Mouse (Mus musculus): ENCODE data around the gene Cyp2c39. TPM values are rescaled to one million over a fixed set of nuclear protein-coding genes. Genes with fewer than 3 reads are reported as not detected.
"Not testable (repeated sequence)": the region's sequence is repeated elsewhere in the genome, so short reads cannot be mapped to it uniquely, and the experiment has no call there.

Cyp2c39 gene
- not detected in 2 replicates for polyA plus RNA-seq (2015; fragmentation: Nextera tagmentation; extraction: Ambion mirVana)

DNA sequence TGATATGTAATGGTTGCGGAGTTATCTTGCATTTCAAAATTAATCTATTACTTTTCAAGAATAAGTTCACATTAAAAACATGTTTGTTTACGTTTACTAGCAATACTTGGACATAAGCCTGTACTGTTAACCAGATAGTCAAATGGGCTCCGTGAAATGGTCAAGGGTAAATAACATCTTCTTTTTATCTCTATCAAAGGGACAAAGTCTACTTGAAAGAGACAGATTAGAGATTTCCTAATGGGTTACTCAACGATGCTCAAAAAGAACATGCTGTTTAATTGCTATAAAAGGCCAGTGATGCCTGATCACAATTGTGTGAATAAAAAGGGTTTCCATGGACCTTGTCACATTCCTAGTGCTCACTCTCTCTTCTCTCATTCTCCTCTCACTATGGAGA, at the start of gene Cyp2c39:
Cyp2c39 (plus strand) TSS at position 329 of the 400 bp plus-strand sequence.
- no peaks in the 10 kb centered on the region for H3K36me3 ChIP-seq
- no peak for ATAC-seq (ENCODE audit: extremely low read depth, insufficient number of reproducible peaks, low FRiP score, low TSS enrichment)
- 68% methylated on average over 4 of the region's 4 CpGs for WGBS
- no peak within 1 kb of the TSS for H3K27ac ChIP-seq (replicated peaks)
- no peaks in the 10 kb centered on the region for H3K4me1 ChIP-seq
- no peak within 1 kb of the TSS for H3K9ac ChIP-seq
- H3K27me3 ChIP-seq (replicated peaks), result no peaks in the 10 kb centered on the region
- H3K9me3 ChIP-seq, result peaks cover 10% of the 10 kb centered on the region; the same call in 1 of the 2 replicates
- no peak within 1 kb of the TSS for H3K4me2 ChIP-seq
- no peak within 1 kb of the TSS for H3K4me3 ChIP-seq

DNA sequence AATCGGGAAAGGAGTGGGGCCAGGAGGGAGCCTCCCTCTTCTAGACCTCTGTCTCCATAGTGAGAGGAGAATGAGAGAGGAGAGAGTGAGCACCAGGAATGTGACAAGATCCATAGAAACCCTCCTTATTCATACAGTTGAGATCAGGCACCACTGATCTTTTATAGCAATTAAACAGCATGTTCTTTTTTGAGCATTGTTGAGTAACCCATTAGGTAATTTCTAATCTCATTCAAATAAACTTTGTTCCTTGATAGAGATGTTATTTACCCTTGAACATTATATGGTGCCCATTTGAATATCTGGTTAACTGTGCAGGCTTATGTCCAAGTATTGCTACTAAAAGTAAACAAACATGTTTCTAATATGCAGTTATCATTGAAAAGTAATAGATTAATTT, 47.7 kb upstream of the Cyp2c39 start, which contains the start of gene Cyp2c38:
Cyp2c38 (minus strand) TSS at position 135 of the 400 bp plus-strand sequence.
- H3K4me2 ChIP-seq, result no peak within 1 kb of the TSS
- no peaks in the 10 kb centered on the region for H3K36me3 ChIP-seq
- ATAC-seq (ENCODE audit: extremely low read depth, insufficient number of reproducible peaks, low FRiP score, low TSS enrichment), result no peak
- no peak within 1 kb of the TSS for H3K27ac ChIP-seq (replicated peaks)
- no peaks in the 10 kb centered on the region for H3K27me3 ChIP-seq (replicated peaks)
- H3K4me3 ChIP-seq, result no peak within 1 kb of the TSS
- H3K9me3 ChIP-seq, result peaks cover 25% of the 10 kb centered on the region
- H3K9ac ChIP-seq, result no peak within 1 kb of the TSS
- WGBS, result 88% methylated on average over 1 of the region's 1 CpGs
- no peaks in the 10 kb centered on the region for H3K4me1 ChIP-seq

- H3K9ac ChIP-seq, result no peak overlapping the region
- no peak overlapping the region for H3K4me3 ChIP-seq
- H3K27me3 ChIP-seq (replicated peaks), result no peaks in the 10 kb centered on the region
- no peaks in the 10 kb centered on the region for H3K4me1 ChIP-seq
- no peaks in the 10 kb centered on the region for H3K36me3 ChIP-seq
- H3K4me2 ChIP-seq, result no peak overlapping the region
- H3K27ac ChIP-seq (replicated peaks), result no peak overlapping the region
- ATAC-seq (ENCODE audit: extremely low read depth, insufficient number of reproducible peaks, low FRiP score, low TSS enrichment), result no peak
- peaks cover 15% of the 10 kb centered on the region; the same call in 1 of the 2 replicates for H3K9me3 ChIP-seq
These were observed 46.7 kb upstream of the Cyp2c39 start for GRCm38 (mm10) chr19:39463923-39464322.

DNA sequence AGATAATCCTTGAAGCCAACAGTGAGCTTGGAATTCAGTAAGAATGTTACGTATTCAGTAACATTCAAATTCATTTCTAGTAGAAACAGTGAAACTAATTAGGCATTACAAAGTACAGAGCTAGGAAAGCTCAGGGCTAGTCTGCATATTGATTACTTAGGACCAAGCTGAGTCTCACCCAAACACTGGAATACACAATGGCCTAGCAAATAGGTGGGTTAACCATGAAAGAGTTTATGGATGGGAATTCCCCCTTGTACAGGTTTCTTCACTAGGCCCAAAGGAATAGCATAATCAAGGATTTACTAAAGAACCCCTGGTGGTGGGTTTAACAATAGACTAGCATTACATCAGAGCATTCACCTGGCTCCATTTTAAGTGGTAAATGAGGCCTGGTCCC, 26.7 kb upstream of the Cyp2c39 start:
- not testable (repeated sequence) for H3K36me3 ChIP-seq

DNA sequence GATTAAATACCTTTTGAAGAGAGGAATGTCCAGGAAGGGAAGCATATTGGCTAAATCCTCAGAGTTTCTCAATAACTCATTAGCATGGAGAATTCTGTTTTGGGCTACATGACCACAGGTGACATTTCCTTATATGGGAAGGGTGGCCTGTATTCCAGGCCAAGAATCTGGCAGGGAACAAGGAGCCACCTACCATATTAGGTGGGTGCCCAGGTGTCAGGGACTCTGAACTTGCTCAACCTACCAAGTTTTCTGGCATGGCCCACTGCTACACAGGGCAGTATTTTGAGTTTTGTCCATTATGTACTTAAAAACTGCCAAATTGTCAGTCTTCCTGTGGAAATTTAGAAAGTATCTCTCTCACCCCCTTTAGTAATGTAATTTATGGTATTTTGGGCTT, 4.3 kb upstream of the Cyp2c39 start:
- Histone ChIP-seq H3K4me2 (no peak overlapping the region), H3K9me3 (peaks cover 5% of the 10 kb centered on the region; the same call in 1 of the 2 replicates), H3K4me1 (no peaks in the 10 kb centered on the region), H3K27ac (replicated peaks) (no peak overlapping the region), H3K9ac (no peak overlapping the region), H3K27me3 (replicated peaks) (no peaks in the 10 kb centered on the region), H3K4me3 (no peak overlapping the region), H3K36me3 (no peaks in the 10 kb centered on the region)
- ATAC-seq (ENCODE audit: extremely low read depth, insufficient number of reproducible peaks, low FRiP score, low TSS enrichment), result no peak

More for the DNA sequence above, 26.7 kb upstream of the Cyp2c39 start:
- not testable (repeated sequence) for H3K4me2 ChIP-seq; ATAC-seq (ENCODE audit: extremely low read depth, insufficient number of reproducible peaks, low FRiP score, low TSS enrichment); H3K27ac ChIP-seq (replicated peaks); H3K9ac ChIP-seq; H3K4me1 ChIP-seq; H3K27me3 ChIP-seq (replicated peaks); H3K4me3 ChIP-seq
- H3K9me3 ChIP-seq, result peaks cover 37% of the 10 kb centered on the region
- 62% methylated on average over 1 of the region's 1 CpGs for WGBS

DNA sequence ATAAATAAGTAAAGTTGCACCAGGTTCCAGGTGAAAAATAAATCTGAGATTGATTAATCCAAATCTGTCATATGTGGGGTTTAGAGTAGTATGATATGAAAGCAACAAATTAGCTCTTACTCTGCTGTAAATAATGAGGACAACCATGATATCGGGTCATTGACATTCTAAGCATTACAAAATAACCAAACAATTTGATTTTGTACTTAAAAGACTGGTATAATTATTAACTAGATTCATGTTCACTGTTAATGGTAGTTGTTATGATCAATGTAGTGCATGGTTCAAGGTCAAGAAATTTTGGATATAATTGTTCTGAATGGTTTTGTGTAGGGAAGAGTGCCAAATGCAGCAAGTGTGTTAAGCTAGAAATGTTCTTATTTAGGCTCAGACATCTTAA, 1.1 kb upstream of the Cyp2c39 start:
- 55% methylated on average over 1 of the region's 1 CpGs for WGBS
- ATAC-seq (ENCODE audit: extremely low read depth, insufficient number of reproducible peaks, low FRiP score, low TSS enrichment), result no peak
- no peak overlapping the region for H3K4me2 ChIP-seq

More for the DNA sequence above, 1.1 kb upstream of the Cyp2c39 start:
- Histone ChIP-seq H3K9me3 (peaks cover 5% of the 10 kb centered on the region; the same call in 1 of the 2 replicates), H3K27me3 (replicated peaks) (no peaks in the 10 kb centered on the region), H3K36me3 (no peaks in the 10 kb centered on the region), H3K27ac (replicated peaks) (no peak overlapping the region), H3K4me1 (no peaks in the 10 kb centered on the region), H3K4me3 (no peak overlapping the region), H3K9ac (no peak overlapping the region)

Other genes starting within 250 kb of the Cyp2c39 start
- gene Cyp2c29, start 241.5 kb upstream of the Cyp2c39 start, polyA plus RNA-seq (2015; fragmentation: Nextera tagmentation; extraction: Ambion mirVana), result not detected in 2 replicates
- gene Cyp2c38, start 47.8 kb upstream of the Cyp2c39 start, polyA plus RNA-seq (2015; fragmentation: Nextera tagmentation; extraction: Ambion mirVana), result not detected in 2 replicates
- not detected in 2 replicates for gene Cyp2c67, start 138.2 kb downstream of the Cyp2c39 start, polyA plus RNA-seq (2015; fragmentation: Nextera tagmentation; extraction: Ambion mirVana)
- 0.62 and 3.1 TPM in 2 replicates for gene Cyp2c68, start 230.2 kb downstream of the Cyp2c39 start, polyA plus RNA-seq (2015; fragmentation: Nextera tagmentation; extraction: Ambion mirVana)

All from heart, embryonic 13.5 days (tissue).